Mouse (Mus musculus) right cerebral cortex, postnatal 4 days (tissue): ENCODE data around the gene Rbm26.

Source experiments
- DNase-seq: peaks from one replicate; pipeline ENCODE4 v3.0.0-alpha.2; 2022

The Rbm26 gene

GRCm38 (mm10) chr14:105085332-105085993 lies 91.7 kb downstream of the Rbm26 start:
- DNase-seq, result no peak

- DNase-seq, result no peak
These were observed 92.3 kb downstream of the Rbm26 start for GRCm38 (mm10) chr14:105084757-105085330.

GRCm38 (mm10) chr14:105084106-105084505 lies 93.0 kb downstream of the Rbm26 start:
- no peak for DNase-seq

- DNase-seq, result no peak
These were observed 102.4 kb downstream of the Rbm26 start for GRCm38 (mm10) chr14:105074776-105075175.

GRCm38 (mm10) chr14:105074376-105074775 lies 102.8 kb downstream of the Rbm26 start:
- DNase-seq, result no peak

- DNase-seq, result no peak
These were observed 106.1 kb downstream of the Rbm26 start for GRCm38 (mm10) chr14:105071010-105071509.

GRCm38 (mm10) chr14:105070258-105071009 lies 106.7 kb downstream of the Rbm26 start:
- no peak for DNase-seq

GRCm38 (mm10) chr14:105068060-105068459 lies 109.1 kb downstream of the Rbm26 start:
- no peak for DNase-seq

GRCm38 (mm10) chr14:105064243-105064642 lies 112.9 kb downstream of the Rbm26 start:
- no peak for DNase-seq

GRCm38 (mm10) chr14:105061230-105061629 lies 115.9 kb downstream of the Rbm26 start:
- DNase-seq, result no peak

GRCm38 (mm10) chr14:105057934-105058333 lies 119.2 kb downstream of the Rbm26 start:
- DNase-seq, result no peak
